Mouse (Mus musculus) embryonic facial prominence, embryonic 14.5 days (tissue): ENCODE data around the gene Spp2. TPM values are rescaled to one million over a fixed set of nuclear protein-coding genes. Genes with fewer than 3 reads are reported as not detected.

Source experiments
- polyA plus RNA-seq: library from polyadenylated mRNA; unstranded; fragments of >200 nt; fragmentation: Nextera tagmentation; extraction: Ambion mirVana; gene quantifications from 2 replicates; pipeline ENCODE4 v1.2.1, GENCODE M21; 2014

Spp2 gene
- polyA plus RNA-seq, 1 experiment from 2014 or later: 0.18 TPM

Other genes starting within 250 kb of the Spp2 start
- not detected in 2 replicates for gene Ugt1a5, start 240.9 kb upstream of the Spp2 start, polyA plus RNA-seq
- 0.22 TPM in 1 of 2 replicates, not detected in the other for gene Ugt1a2, start 206.4 kb upstream of the Spp2 start, polyA plus RNA-seq
- 8.7 and 11.9 TPM in 2 replicates for gene Dnajb3, start 201.2 kb upstream of the Spp2 start, polyA plus RNA-seq
- gene Ugt1a1, start 195.0 kb upstream of the Spp2 start, polyA plus RNA-seq: 0.93 and 1.6 TPM in 2 replicates
- gene Mroh2a, start 180.0 kb upstream of the Spp2 start, polyA plus RNA-seq: 1.7 and 2.2 TPM in 2 replicates
- 110 and 137 TPM in 2 replicates for gene Hjurp, start 129.3 kb upstream of the Spp2 start, polyA plus RNA-seq
- 0.07 TPM in 1 of 2 replicates, not detected in the other for gene Trpm8, start 129.3 kb upstream of the Spp2 start, polyA plus RNA-seq
- not detected in 2 replicates for gene Glrp1, start 103.1 kb downstream of the Spp2 start, polyA plus RNA-seq